20 mouse cellular contexts compared by ENCODE assay signal in genomic region chr4:33554606-33555005, GRCm38 (mm10).
DNase-seq lines count a peak whose midpoint lies in the region; ATAC-seq and TF ChIP-seq lines count a peak whose summit lies in the region.
"Had no signal": no experiment of that assay in that cellular context is flagged by ENCODE, and none has a peak within 500 bp of the region (broad histone marks: within the 10 kb centered on the region; RNA-seq: fewer than 3 reads in every experiment).

No protein-coding gene starts in this region.

- H3K9me3 ChIP-seq in embryonic facial prominence, embryonic 13.5 days: no peaks in the 10 kb centered on the region
- no peaks in the 10 kb centered on the region for H3K9me3 ChIP-seq in embryonic facial prominence, embryonic 10.5 days
- no peaks in the 10 kb centered on the region for H3K9me3 ChIP-seq in midbrain, embryonic 11.5 days (ENCODE audit: control insufficient read depth, low read length)
- H3K9me3 ChIP-seq in midbrain, postnatal 0 days (ENCODE audit: low read length): no peaks in the 10 kb centered on the region
- H3K9me3 ChIP-seq: G1E; limb, embryonic 13.5 days; liver, embryonic 13.5 days had no signal

- peaks cover 3% of the 10 kb centered on the region for H3K27me3 ChIP-seq in embryonic facial prominence, embryonic 13.5 days
- H3K27me3 ChIP-seq in embryonic facial prominence, embryonic 10.5 days (replicated peaks; ENCODE audit: low read depth, poor library complexity, severe bottlenecking): peaks cover 23% of the 10 kb centered on the region
- 0 out of 2 replicates have a peak, but pooled peaks cover 2% of the 10 kb centered on the region for H3K27me3 ChIP-seq in midbrain, embryonic 11.5 days (ENCODE audit: control insufficient read depth, insufficient read depth, low read length)
- H3K27me3 ChIP-seq in midbrain, postnatal 0 days (ENCODE audit: insufficient read depth, low read length): no peaks in the 10 kb centered on the region
- H3K27me3 ChIP-seq: embryonic facial prominence, embryonic 12.5 days had no signal

- no peak for TF ChIP-seq CTCF in midbrain, postnatal 0 days (IDR thresholded peaks at IDR 0.05)

- H3K4me2 ChIP-seq in embryonic facial prominence, embryonic 13.5 days: peak overlapping the region; percentile 39; the same call in 1 of the 2 replicates
- H3K4me2 ChIP-seq in midbrain, embryonic 11.5 days: no peak overlapping the region
- H3K4me2 ChIP-seq in midbrain, postnatal 0 days (ENCODE audit: low read depth, low read length, poor library complexity, severe bottlenecking): no peak overlapping the region
- H3K4me2 ChIP-seq: liver, embryonic 13.5 days; lung, embryonic 14.5 days had no signal

- 31% methylated on average over 6 of the region's 6 CpGs for WGBS in embryonic facial prominence, embryonic 13.5 days
- 35% methylated on average over 6 of the region's 6 CpGs for WGBS in embryonic facial prominence, embryonic 10.5 days
- 42% methylated on average over 6 of the region's 6 CpGs for WGBS in midbrain, embryonic 11.5 days
- WGBS in midbrain, postnatal 0 days: 25% methylated on average over 6 of the region's 6 CpGs

- H3K4me3 ChIP-seq in embryonic facial prominence, embryonic 13.5 days: no peak overlapping the region
- no peak overlapping the region for H3K4me3 ChIP-seq in embryonic facial prominence, embryonic 10.5 days
- H3K4me3 ChIP-seq in midbrain, embryonic 11.5 days (ENCODE audit: low read depth, low read length): no peak overlapping the region
- H3K4me3 ChIP-seq in midbrain, postnatal 0 days (ENCODE audit: low read depth, low read length): no peak overlapping the region
- H3K4me3 ChIP-seq: embryonic facial prominence, embryonic 12.5 days; limb, embryonic 13.5 days; liver, embryonic 13.5 days; myocyte had no signal

- ATAC-seq in embryonic facial prominence, embryonic 13.5 days (ENCODE audit: insufficient number of reproducible peaks, insufficient read depth, low FRiP score, low TSS enrichment, low read depth): no peak
- no peak for ATAC-seq in midbrain, embryonic 11.5 days (ENCODE audit: low FRiP score)
- no peak for ATAC-seq in midbrain, postnatal 0 days (ENCODE audit: low FRiP score)
- ATAC-seq: activated CD4-positive, CD25-positive, alpha-beta regulatory T cell, adult 4 months had no signal

- no peaks in the 10 kb centered on the region for H3K36me3 ChIP-seq in embryonic facial prominence, embryonic 13.5 days
- H3K36me3 ChIP-seq in embryonic facial prominence, embryonic 10.5 days (replicated peaks): no peaks in the 10 kb centered on the region
- H3K36me3 ChIP-seq in midbrain, embryonic 11.5 days (ENCODE audit: control insufficient read depth, insufficient read depth, low read length): no peaks in the 10 kb centered on the region
- no peaks in the 10 kb centered on the region for H3K36me3 ChIP-seq in midbrain, postnatal 0 days (ENCODE audit: insufficient read depth, low read length)
- H3K36me3 ChIP-seq: embryonic facial prominence, embryonic 12.5 days; G1E; limb, embryonic 13.5 days; liver, embryonic 13.5 days had no signal

- DNase-seq in embryonic facial prominence, embryonic 10.5 days (ENCODE audit: low spot score): no peak
- DNase-seq in midbrain, embryonic 11.5 days (ENCODE audit: low spot score, missing footprints): peak; percentile 86
- DNase-seq in midbrain, postnatal 0 days (ENCODE audit: low spot score): no peak
- peak; percentile 37 to 41 for DNase-seq in cerebellum, adult 18-20 months
- DNase-seq in cerebellum, postnatal 25 days: peak; percentile 39 to 47
- DNase-seq in gastrocnemius, postnatal 4 days (ENCODE audit: low spot score in 2 of 2): no peak
- DNase-seq: adrenal gland, postnatal 14 days; forebrain, postnatal 0 days; heart, postnatal 4 days; kidney, adult 11 months; liver, embryonic 13.5 days; lung, embryonic 14.5 days; lung, postnatal 4 days had no signal

- no peak overlapping the region for H3K9ac ChIP-seq in embryonic facial prominence, embryonic 13.5 days
- no peak overlapping the region for H3K9ac ChIP-seq in midbrain, embryonic 11.5 days (ENCODE audit: low read length)
- no peak overlapping the region for H3K9ac ChIP-seq in midbrain, postnatal 0 days (replicated peaks; ENCODE audit: low read length, poor library complexity, severe bottlenecking)
- H3K9ac ChIP-seq: embryonic facial prominence, embryonic 12.5 days; forebrain, postnatal 0 days; limb, embryonic 13.5 days; liver, embryonic 13.5 days; lung, embryonic 14.5 days had no signal

- H3K4me1 ChIP-seq in embryonic facial prominence, embryonic 13.5 days: peaks cover 14% of the 10 kb centered on the region
- H3K4me1 ChIP-seq in embryonic facial prominence, embryonic 10.5 days: peaks cover 18% of the 10 kb centered on the region
- H3K4me1 ChIP-seq in midbrain, embryonic 11.5 days (ENCODE audit: control insufficient read depth, insufficient read depth, low read length): peaks cover 15% of the 10 kb centered on the region; the same call in 1 of the 2 replicates
- no peaks in the 10 kb centered on the region for H3K4me1 ChIP-seq in midbrain, postnatal 0 days (ENCODE audit: insufficient read depth, low read length)
- H3K4me1 ChIP-seq: liver, embryonic 13.5 days had no signal

- no peak overlapping the region for H3K27ac ChIP-seq in embryonic facial prominence, embryonic 13.5 days
- no peak overlapping the region for H3K27ac ChIP-seq in embryonic facial prominence, embryonic 10.5 days (replicated peaks)
- no peak overlapping the region for H3K27ac ChIP-seq in midbrain, embryonic 11.5 days (ENCODE audit: low read depth, low read length)
- no peak overlapping the region for H3K27ac ChIP-seq in midbrain, postnatal 0 days (ENCODE audit: low read depth, low read length)
- H3K27ac ChIP-seq: embryonic facial prominence, embryonic 12.5 days; kidney, postnatal 0 days; limb, embryonic 13.5 days; liver, embryonic 13.5 days had no signal

Comparison
In these comparisons a context has a peak if more than half of its experiments do, and no peak if none do; other contexts are left out.
1. DNase-seq: peak in midbrain, embryonic 11.5 days (single experiment), cerebellum, adult 18-20 months (2 of 2) and cerebellum, postnatal 25 days (2 of 2); none in embryonic facial prominence, embryonic 10.5 days (single experiment), midbrain, postnatal 0 days (single experiment) and gastrocnemius, postnatal 4 days (0 of 2).